In the genomic region with DNA sequence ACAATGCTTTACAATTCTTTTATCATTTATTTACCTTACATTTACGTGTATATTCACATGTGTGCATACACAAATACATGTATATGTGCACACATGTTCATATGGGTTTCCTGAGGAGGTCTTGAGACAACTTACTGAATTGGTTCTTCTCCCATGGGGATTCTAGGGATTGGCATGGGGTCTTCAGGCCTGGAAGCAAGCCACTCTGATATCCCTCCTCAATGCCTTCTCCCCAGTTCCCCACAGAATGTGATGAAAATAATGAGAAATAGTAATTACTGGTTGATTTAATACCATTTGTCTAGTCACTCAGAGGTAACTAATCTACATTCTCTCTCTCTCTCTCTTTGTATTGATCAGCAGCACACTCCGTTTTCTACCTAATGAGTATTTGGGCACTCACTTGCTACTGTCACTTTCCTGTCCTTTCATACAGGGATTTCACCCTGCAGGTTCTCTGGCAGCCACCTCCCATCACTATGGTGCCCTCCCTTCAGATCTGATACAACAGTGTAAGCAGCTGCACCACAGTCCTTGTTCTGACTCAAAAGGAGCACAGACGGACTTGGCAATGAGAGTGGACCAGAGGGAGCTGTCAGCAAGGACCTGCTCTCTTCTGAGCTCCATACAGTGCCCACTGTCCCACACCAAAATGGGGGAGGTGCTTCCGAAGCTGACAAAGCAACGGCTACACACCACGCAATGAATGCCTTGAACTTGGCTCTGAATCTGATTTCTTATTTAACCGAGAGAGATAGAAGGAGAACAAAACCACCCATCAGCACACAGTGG, we compare ENCODE assay signal across 17 mouse cellular contexts.
A peak's percentile ranks its signal among the peaks of the same experiment; 100 is the strongest.
DNase-seq lines count a peak whose midpoint lies in the region; ATAC-seq lines count a peak whose summit lies in the region.
"Had no signal": no experiment of that assay in that cellular context is flagged by ENCODE, and none has a peak within 500 bp of the region (broad histone marks: within the 10 kb centered on the region; RNA-seq: fewer than 3 reads in every experiment).

No protein-coding gene starts in this region.

- H3K36me3 ChIP-seq in hindbrain, embryonic 14.5 days (replicated peaks; ENCODE audit: control insufficient read depth, insufficient read depth) = no peaks in the 10 kb centered on the region
- no peaks in the 10 kb centered on the region for H3K36me3 ChIP-seq in liver, embryonic 11.5 days (ENCODE audit: control insufficient read depth, insufficient read depth, low read length)
- H3K36me3 ChIP-seq: heart, embryonic 12.5 days; limb, embryonic 15.5 days had no signal

- no peak overlapping the region for H3K4me2 ChIP-seq in hindbrain, embryonic 14.5 days (replicated peaks)
- H3K4me2 ChIP-seq in liver, embryonic 11.5 days = no peak overlapping the region
- H3K4me2 ChIP-seq: heart, embryonic 12.5 days; limb, embryonic 15.5 days had no signal

- no peaks in the 10 kb centered on the region for H3K27me3 ChIP-seq in hindbrain, embryonic 14.5 days (ENCODE audit: control insufficient read depth, insufficient read depth, low read length)
- H3K27me3 ChIP-seq in liver, embryonic 11.5 days (replicated peaks; ENCODE audit: control insufficient read depth, insufficient read depth, low read length) = no peaks in the 10 kb centered on the region
- H3K27me3 ChIP-seq: CH12.LX; heart, embryonic 12.5 days; limb, embryonic 15.5 days; megakaryocyte, embryonic 14.5 days; Patski had no signal

- H3K4me1 ChIP-seq in hindbrain, embryonic 14.5 days (replicated peaks; ENCODE audit: control insufficient read depth, insufficient read depth, low read length) = no peaks in the 10 kb centered on the region
- H3K4me1 ChIP-seq in liver, embryonic 11.5 days (replicated peaks; ENCODE audit: control insufficient read depth, insufficient read depth, low read length) = no peaks in the 10 kb centered on the region
- H3K4me1 ChIP-seq: heart, embryonic 12.5 days; limb, embryonic 15.5 days; megakaryocyte, embryonic 14.5 days had no signal

- ATAC-seq in hindbrain, embryonic 14.5 days (ENCODE audit: low FRiP score) = peak; percentile 94
- ATAC-seq in liver, embryonic 11.5 days (replicated peaks; ENCODE audit: low FRiP score) = no peak
- ATAC-seq: Patski had no signal

- H3K27ac ChIP-seq in hindbrain, embryonic 14.5 days = peak overlapping the region; percentile 20; the same call in 1 of the 2 replicates
- H3K27ac ChIP-seq in liver, embryonic 11.5 days (ENCODE audit: low read depth, low read length) = no peak overlapping the region
- H3K27ac ChIP-seq: gastrocnemius, adult 2 months; limb, embryonic 15.5 days had no signal

- DNase-seq in layer of hippocampus, postnatal 10 days (ENCODE audit: low spot score in 2 of 2) = peak; percentile 20 to 26
- DNase-seq in layer of hippocampus, postnatal 25 days (ENCODE audit: extremely low spot score in 1 of 2, low spot score in 1 of 2) = no peak
- peak; percentile 5 for DNase-seq in right cerebral cortex, postnatal 4 days
- no peak for DNase-seq in right cerebral cortex, postnatal 25 days
- DNase-seq in hindbrain, embryonic 14.5 days (ENCODE audit: low spot score) = peak; percentile 54
- no peak for DNase-seq in adrenal gland, adult 8-10 months
- no peak for DNase-seq in liver, embryonic 11.5 days (ENCODE audit: low spot score)
- DNase-seq: embryo, embryonic 11 days; gastrocnemius, adult 2 months; kidney, adult 8-10 months; layer of hippocampus, adult 9-11 months; spleen, adult 18-20 months had no signal

- H3K4me3 ChIP-seq in hindbrain, embryonic 14.5 days (replicated peaks; ENCODE audit: low read length) = no peak overlapping the region
- H3K4me3 ChIP-seq in liver, embryonic 11.5 days (ENCODE audit: low read depth, low read length) = no peak overlapping the region
- H3K4me3 ChIP-seq: gastrocnemius, adult 2 months; heart, embryonic 12.5 days; limb, embryonic 15.5 days; megakaryocyte, embryonic 14.5 days had no signal

- no peaks in the 10 kb centered on the region for H3K9me3 ChIP-seq in hindbrain, embryonic 14.5 days (ENCODE audit: control insufficient read depth, low read length)
- H3K9me3 ChIP-seq in liver, embryonic 11.5 days (ENCODE audit: control insufficient read depth, low read length) = no peaks in the 10 kb centered on the region
- H3K9me3 ChIP-seq: heart, embryonic 12.5 days; limb, embryonic 15.5 days; megakaryocyte, embryonic 14.5 days had no signal

- H3K9ac ChIP-seq in hindbrain, embryonic 14.5 days = no peak overlapping the region
- H3K9ac ChIP-seq in liver, embryonic 11.5 days (ENCODE audit: low read depth, low read length) = no peak overlapping the region
- H3K9ac ChIP-seq: heart, embryonic 12.5 days; limb, embryonic 15.5 days had no signal

- 59% methylated on average over 7 of the region's 7 CpGs for WGBS in hindbrain, embryonic 14.5 days
- 74% methylated on average over 7 of the region's 7 CpGs for WGBS in liver, embryonic 11.5 days

Comparison
In these comparisons a context has a peak if more than half of its experiments do, and no peak if none do; other contexts are left out.
1. DNase-seq: peak in layer of hippocampus, postnatal 10 days (2 of 2), right cerebral cortex, postnatal 4 days (single experiment) and hindbrain, embryonic 14.5 days (single experiment); none in layer of hippocampus, postnatal 25 days (0 of 2), right cerebral cortex, postnatal 25 days (single experiment), adrenal gland, adult 8-10 months (single experiment) and liver, embryonic 11.5 days (single experiment).